Mouse (Mus musculus): ENCODE measurements at regions not wholly inside any gene's neighbourhood (a gene's known extent, or its start where the extent isn't known, plus 50 kb on each side); places are given as distances from the start of the nearest gene placed in this dataset.

- TF ChIP-seq POLR2A (IDR thresholded peaks at IDR 0.05; ENCODE audit: low read depth, low read length) = no peak
- no peak for TF ChIP-seq CTCF (IDR thresholded peaks at IDR 0.05; ENCODE audit: borderline replicate concordance, insufficient read depth, low read length)
These were observed 127.1 kb upstream of the Gorab start for GRCm38 (mm10) chr1:163530563-163530962.
